Mouse (Mus musculus) frontal cortex, postnatal 25 days (tissue): ENCODE results near the gene Amigo3.
"Not testable (repeated sequence)": the region's sequence is repeated elsewhere in the genome, so short reads cannot be mapped to it uniquely, and the experiment has no call there.

Experiments used
- DNase-seq, 2 experiments: peaks; one replicate each; pipeline ENCODE4 v3.0.0; 2022; ENCODE audit warnings: low spot score in 2 of 2

Amigo3 gene

GRCm38 (mm10) chr9:108052885-108053664, at the start of gene Amigo3:
Gene Amigo3 (plus strand): TSS chr9:108053159.
- DNase-seq = peak; percentile 97 to 99

DNA sequence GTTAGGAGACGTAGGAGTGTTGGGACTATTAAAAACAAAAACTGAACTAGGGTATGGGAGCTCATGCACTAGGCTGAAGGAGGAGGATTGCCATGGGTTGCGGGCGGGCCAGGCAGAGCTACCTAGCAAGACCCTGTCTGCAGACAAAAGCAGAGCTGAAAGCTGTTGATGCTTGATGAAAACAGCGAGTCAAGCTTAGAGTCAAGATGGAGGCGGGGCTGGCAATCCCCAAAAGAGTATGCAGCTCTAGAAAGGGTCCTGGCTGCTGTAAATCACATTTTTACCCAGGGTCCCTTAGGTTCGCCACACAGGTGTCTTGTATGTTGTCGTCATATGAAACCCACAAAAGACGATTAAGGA, 49.4 kb upstream of the Amigo3 start:
- DNase-seq = no peak

- DNase-seq = no peak
These were observed 44.9 kb upstream of the Amigo3 start for GRCm38 (mm10) chr9:108008041-108008440.

DNA sequence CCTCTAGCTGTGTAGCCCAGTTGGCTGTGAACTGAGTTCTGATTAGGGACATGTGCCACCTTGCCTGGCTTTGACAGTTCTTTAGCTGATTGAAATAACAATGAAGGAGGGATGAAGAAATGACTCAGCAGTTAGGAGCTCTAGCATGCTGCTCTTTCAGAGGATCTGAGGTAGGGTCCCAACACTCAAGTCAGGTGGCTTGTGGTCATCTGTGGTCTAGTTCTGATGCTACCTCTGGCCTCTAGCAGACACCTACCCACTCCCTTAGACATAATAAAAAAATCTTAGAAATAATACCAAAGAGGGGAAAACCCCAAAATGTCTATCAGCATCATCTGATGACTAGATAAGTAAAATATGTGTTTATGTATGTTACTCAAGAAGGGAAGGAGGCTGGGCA, 42.6 kb upstream of the Amigo3 start:
- no peak for DNase-seq

DNA sequence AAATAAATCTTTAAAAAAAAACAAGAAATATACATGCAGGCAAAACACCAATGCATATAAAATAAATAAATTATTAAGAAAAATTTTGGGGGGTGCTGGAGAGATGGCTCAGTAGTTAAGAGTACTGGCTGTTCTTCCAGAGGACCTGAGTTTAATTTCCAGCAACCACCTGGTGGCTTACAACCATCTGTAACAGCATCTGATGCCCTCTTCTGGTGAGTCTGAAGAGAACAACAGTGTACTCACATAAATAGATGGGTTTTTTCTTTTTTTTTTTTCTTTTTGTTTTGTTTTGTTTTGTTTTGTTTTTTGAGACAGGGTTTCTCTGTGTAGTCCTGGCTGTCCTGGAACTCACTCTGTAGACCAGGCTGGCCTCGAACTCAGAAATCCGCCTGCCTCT, 39.4 kb upstream of the Amigo3 start:
- DNase-seq = not testable (repeated sequence)

DNA sequence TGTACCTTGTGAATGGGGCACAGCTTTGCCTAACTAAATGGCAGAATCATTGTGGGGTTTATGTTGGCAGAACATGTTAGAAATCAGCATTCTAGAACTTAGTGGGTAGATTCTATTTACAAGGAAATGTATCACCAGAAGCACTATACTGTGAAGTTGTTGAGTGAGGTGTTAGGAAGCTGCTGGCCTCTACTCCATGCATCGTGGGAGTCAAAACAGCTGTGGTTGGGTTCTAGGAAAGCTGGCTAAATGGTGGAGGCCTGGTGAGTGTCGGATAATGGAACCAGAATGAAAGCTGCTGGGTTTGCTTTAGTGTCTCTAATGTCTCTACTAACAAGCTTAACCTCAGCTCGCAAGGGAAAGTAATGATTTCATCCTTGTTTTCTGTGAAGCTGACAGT, 35.8 kb upstream of the Amigo3 start:
- DNase-seq = no peak

DNA sequence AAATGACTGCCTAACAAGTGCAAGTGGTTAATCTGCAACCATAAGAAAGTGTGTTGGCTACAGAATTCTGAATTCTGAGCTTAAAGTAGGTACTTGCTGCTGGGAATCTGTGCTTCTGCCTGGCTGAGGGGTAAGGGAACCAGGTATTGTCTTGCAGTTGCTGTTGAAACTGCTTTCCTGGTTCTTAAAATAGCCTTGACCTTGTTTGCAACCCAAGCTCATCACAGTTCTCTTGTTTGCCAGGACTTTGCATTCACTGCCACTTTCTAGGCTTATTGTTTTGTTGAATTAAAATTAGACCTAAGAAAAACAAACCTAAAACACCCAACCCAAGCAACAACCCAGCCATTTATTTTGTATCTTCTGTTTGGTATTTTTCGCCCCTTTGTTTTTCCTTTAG, 32.2 kb upstream of the Amigo3 start:
- no peak for DNase-seq

- DNase-seq = no peak
These were observed 29.7 kb upstream of the Amigo3 start for GRCm38 (mm10) chr9:108023216-108023615.

GRCm38 (mm10) chr9:108026584-108026983, 26.4 kb upstream of the Amigo3 start:
- no peak for DNase-seq

- no peak for DNase-seq
These were observed 25.1 kb upstream of the Amigo3 start for GRCm38 (mm10) chr9:108027867-108028266.

DNA sequence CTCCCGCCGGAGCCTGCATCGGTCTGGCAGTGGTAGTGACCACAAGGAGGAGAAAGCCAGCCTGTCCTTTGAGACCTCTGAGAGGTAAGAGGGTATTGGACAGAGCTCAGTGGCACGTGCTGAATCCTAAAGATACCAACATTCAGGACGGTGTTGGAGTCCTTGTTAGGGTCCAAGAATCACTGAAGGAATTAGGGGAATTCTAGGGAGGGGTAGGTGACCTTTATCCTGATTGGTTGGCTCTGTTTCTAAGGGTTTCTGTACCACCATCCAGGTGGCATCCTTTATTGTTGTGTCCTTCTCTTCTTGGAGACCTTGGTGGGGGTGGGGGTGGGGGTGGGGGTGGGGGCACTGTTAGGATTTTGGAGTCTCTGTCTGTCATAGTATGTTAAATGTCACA, 20.8 kb upstream of the Amigo3 start:
- no peak for DNase-seq

DNA sequence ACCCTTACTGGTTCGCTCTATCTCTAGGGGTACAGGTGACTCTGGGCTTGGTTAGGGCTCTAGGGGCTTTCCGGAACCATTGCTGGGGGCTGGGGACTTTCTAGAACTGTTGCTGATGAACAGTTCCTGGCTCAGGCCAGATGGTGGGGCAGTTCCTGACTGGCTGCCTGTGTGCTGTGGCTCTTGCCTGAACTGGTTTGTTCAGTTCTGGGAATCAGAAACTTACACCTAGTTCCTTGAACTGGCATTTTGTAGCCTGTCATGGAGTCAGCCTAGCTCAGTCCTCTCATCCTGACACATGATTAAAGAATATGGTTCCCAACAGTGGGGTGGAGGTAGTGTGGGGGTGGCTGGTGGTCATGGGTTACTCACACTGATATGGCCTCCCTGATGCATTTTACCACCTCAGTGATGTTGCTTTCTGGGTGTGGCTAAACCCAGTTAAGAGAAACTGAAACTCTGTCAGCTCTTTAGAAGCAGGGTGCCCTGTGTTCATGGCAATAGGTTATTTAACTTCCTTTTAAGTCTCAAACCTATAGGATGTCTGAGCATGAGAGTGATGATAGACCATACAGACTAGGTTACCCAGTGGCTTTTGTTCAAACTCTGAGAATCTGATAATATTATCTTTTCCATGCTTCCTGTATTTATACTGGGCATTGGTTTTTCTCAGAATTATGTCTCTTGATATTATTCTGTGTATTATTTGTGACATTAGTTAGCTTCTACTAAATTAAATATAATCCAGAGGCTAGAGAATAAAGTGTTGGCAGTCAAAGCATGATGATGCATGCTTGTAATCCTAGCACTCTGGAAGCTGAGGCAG, 17.4 kb upstream of the Amigo3 start:
- DNase-seq = no peak

DNA sequence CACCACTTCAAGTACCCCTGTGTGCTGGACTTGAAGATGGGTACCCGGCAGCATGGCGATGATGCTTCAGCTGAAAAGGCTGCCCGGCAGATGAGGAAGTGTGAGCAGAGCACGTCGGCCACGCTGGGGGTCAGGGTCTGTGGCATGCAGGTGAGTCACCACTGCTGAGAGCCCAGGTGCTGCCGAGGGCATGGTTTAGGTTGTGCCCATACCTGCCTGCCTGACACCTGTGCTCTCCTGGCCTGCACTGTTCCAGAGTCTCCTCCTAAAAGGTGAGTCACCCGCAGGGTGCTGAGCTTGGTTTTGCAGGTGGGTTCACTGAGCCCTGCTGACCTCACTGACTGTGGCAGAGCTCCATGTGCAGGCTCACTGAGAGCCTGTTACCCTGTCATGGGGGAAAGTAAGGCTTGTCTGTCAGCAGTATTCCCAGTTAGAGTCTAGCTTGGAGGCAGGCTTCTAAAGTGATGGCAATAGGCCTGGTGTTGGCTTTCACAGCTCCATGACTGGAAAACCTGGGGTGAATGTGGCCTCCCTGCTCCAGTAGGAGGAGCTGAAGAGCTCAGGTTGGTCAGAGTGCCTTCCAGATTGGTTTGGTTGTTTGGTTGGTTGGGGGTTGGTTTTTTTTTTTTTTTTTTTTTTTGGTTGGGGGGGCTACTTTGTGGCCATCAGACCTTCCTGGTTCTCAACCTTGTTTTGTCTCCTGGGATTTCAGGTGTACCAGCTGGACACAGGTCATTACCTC, 8.0 kb upstream of the Amigo3 start:
- no peak for DNase-seq

DNA sequence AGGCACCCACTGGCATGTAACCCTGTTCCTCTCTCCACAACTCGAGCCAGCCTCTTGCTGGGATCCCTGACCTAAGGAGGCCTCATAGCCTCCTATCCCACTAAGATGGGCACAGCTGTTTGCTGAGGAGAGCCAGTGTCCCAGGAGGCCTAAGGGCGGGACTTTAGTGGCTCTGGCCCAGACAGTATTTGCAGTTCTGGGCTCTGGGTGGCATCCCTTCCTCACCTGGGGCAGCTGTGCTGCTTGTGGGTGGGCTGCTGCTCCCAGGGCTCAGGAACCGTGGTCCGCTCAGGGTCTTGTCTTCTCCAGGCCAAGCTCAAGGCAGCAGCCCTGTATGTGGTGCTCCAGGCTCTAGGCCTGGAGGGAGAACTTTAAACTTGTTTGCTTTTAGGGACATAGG, 6.4 kb upstream of the Amigo3 start:
- no peak for DNase-seq

- no peak for DNase-seq
These were observed 5.1 kb upstream of the Amigo3 start for GRCm38 (mm10) chr9:108047601-108048565.

GRCm38 (mm10) chr9:108048566-108048955, 4.4 kb upstream of the Amigo3 start:
- DNase-seq = no peak

GRCm38 (mm10) chr9:108049016-108049455, 3.9 kb upstream of the Amigo3 start, which contains the start of gene Gmppb:
Gene Gmppb (plus strand): TSS chr9:108049242.
- DNase-seq = peak; percentile 88 to 92

DNA sequence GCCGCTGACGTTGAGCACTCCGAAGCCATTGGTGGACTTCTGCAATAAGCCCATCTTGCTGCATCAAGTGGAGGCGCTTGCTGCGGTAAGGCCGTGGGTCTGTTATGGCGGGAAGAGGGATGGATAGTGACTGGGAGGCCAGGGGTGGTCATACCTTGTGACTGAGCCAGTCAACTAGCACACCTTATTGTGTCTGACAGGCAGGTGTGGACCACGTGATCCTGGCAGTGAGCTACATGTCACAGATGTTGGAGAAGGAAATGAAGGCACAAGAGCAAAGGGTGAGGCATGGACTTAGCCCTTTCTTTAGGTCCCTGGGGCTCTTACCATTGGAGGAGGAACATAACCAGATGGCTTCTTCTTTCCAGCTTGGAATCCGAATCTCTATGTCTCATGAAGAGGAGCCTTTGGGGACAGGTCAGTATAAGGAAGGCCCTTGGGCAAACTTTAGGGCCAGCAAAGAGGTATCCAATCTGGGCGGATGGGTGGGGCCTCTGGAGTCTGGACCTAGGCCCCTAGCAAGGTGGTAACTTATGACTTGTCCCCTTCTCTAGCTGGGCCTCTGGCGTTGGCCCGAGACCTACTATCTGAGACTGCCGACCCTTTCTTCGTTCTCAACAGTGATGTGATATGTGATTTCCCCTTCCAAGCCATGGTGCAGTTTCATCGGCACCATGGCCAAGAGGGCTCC, 3.3 kb upstream of the Amigo3 start:
- DNase-seq = no peak

DNA sequence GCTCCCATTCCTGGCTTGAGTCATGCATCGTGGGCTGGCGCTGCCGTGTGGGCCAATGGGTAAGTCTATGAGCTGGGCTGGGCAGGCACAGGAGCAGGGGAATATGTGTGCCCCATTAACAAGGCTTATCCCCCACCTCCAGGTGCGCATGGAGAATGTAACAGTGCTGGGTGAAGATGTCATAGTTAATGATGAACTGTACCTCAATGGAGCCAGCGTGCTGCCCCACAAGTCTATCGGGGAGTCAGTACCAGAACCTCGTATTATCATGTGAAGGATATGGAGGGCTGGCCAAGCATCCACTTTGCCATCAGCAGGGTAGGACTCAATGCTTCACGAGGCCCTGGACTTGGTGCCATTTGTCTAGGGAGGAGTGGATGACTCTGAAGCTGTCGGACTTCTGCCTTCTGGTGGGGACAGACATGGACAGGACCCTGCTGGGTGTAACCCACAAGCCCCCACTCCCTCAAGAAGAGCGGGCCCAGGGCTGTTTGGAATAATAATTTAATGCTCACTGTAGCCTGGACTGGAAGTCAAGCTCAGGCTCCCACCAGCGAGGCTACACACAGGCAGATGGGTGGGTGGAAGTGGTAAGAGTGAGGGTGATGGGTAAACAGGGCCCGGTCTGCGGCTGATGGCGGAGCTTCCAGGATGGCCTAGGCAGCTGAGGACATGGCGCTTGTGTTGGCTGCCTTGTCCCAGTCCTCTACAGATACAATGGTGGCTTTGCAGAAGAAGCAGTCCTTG, 1.6 kb upstream of the Amigo3 start:
- DNase-seq = no peak

- DNase-seq = no peak
These were observed 1.1 kb upstream of the Amigo3 start for GRCm38 (mm10) chr9:108051931-108052220.
